Mouse (Mus musculus) neural tube, embryonic 14.5 days (tissue): ENCODE results near the gene Bloc1s1. TPM values are rescaled to one million over a fixed set of nuclear protein-coding genes. Genes with fewer than 3 reads are reported as not detected.

Experiments used
- ATAC-seq: fragments of 200-750 bp; cut with Nextera tagmentation; 2 replicates; pipeline ENCODE4 v1.8.0; 2017; ENCODE audit warnings: low read depth, mild to moderate bottlenecking, moderate TSS enrichment, moderate library complexity
- H3K27ac ChIP-seq: fragments of 300-500 bp; sonication (generic); 2 replicates; pipeline ENCODE4 v1.5.1; 2014; ENCODE audit warnings: low read depth, mild to moderate bottlenecking, control low read depth, low read length, moderate library complexity, mixed read lengths
- H3K27me3 ChIP-seq: fragments of 300-500 bp; sonication (generic); 2 replicates; pipeline ENCODE4 v1.6.1; 2014; ENCODE audit warnings: low read length; ENCODE audit not compliant: control insufficient read depth, insufficient read depth
- H3K36me3 ChIP-seq: fragments of 300-500 bp; sonication (generic); 2 replicates; pipeline ENCODE4 v1.6.1; 2014; ENCODE audit warnings: low read length, mixed read lengths; ENCODE audit not compliant: control insufficient read depth, insufficient read depth
- H3K4me1 ChIP-seq: fragments of 300-500 bp; sonication (generic); 2 replicates; pipeline ENCODE4 v1.6.1; 2014; ENCODE audit warnings: low read length; ENCODE audit not compliant: control insufficient read depth, insufficient read depth
- H3K4me2 ChIP-seq: fragments of 300-500 bp; sonication (generic); 2 replicates; pipeline ENCODE4 v1.6.1; 2014; ENCODE audit warnings: mild to moderate bottlenecking, low read depth, low read length, control low read depth
- H3K4me3 ChIP-seq: fragments of 300-500 bp; sonication (generic); 2 replicates; pipeline ENCODE4 v1.5.1; 2014; ENCODE audit warnings: low read depth, low read length, control low read depth, mixed read lengths
- H3K9ac ChIP-seq: fragments of 300-500 bp; sonication (generic); replicated peaks from 2 replicates; pipeline ENCODE4 v1.6.1; 2014; ENCODE audit warnings: low read depth, mild to moderate bottlenecking, control low read depth, low read length, mixed read lengths
- H3K9me3 ChIP-seq: fragments of 300-500 bp; sonication (generic); 2 replicates; pipeline ENCODE4 v1.6.1; 2016; ENCODE audit warnings: low read length; ENCODE audit not compliant: control insufficient read depth
- WGBS: fragments of 180-500 bp; shearing (Covaris S2); extraction: QIAGEN DNeasy Blood & Tissue Kit; methylation state at CpG from one replicate; pipeline ENCODE4 v1.1.7; 2014; 5-methylcytosine and 5-hydroxymethylcytosine counted together
- polyA plus RNA-seq: library from polyadenylated mRNA; unstranded; fragments of >200 nt; fragmentation: Nextera tagmentation; extraction: Ambion mirVana; gene quantifications from 2 replicates; pipeline ENCODE4 v1.2.1, GENCODE M21; 2014

The Bloc1s1 gene
- polyA plus RNA-seq, 1 experiment from 2014 or later = 280 TPM

DNA sequence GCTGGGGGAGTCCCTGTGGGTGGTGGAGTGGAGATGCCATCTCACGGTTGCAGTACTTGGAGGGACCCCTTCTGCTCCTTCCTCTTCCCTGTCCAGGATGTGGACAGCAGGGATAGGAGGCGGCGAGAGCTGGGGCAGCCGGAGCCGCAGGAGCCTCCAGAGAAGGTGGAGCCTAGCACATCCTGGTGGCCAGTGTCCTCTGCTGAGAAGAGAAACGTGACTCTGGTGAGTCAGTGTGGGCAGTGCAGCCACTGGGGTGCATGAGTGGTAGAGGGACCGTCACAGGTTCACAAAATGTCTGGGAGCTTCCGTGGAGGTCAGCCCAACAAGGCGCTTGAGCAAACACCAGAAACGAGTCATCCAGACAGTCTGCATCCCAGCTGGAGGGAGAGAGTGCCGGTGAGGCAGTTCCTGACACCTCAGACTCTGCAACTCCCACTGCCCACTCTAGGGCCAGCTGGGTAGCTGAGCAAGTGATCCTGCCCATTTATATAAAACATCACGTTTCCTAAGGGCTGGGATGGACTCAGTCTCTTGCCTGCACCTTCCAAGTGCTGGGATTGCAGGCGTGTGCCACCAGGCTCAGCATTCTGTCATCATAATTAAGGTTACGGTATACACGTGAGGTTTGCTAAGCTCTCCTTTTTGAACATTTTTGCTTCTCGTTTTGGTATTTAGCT is 26.5 kb upstream of the Bloc1s1 start:
- Histone ChIP-seq H3K9ac (no peak overlapping the region), H3K4me3 (no peak overlapping the region), H3K36me3 (no peaks in the 10 kb centered on the region), H3K4me1 (no peaks in the 10 kb centered on the region), H3K9me3 (no peaks in the 10 kb centered on the region), H3K4me2 (no peak overlapping the region), H3K27me3 (no peaks in the 10 kb centered on the region), H3K27ac (no peak overlapping the region)
- 71% methylated on average over 16 of the region's 16 CpGs for WGBS
- no peak for ATAC-seq

DNA sequence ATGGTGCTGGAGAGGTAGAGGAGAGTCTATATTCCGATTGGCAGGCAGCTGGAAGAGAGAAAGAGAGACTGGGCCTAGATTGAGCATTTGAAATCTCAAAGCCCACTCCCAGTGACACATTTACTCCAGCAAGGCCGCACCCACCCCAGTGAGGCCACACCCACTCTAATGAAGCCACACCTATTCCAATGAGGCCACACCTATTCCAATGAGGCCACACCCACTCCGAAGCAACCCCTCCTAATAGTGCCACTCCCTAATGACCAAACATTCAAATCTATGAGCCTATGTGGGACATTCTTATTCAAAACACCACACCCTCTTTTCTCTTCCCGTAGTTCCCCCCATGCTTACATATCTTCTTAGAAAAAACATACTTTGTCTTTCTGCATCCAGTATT is 23.7 kb upstream of the Bloc1s1 start:
- no peaks in the 10 kb centered on the region for H3K9me3 ChIP-seq
- H3K27me3 ChIP-seq = no peaks in the 10 kb centered on the region
- no peaks in the 10 kb centered on the region for H3K36me3 ChIP-seq
- H3K27ac ChIP-seq = no peak overlapping the region
- H3K4me3 ChIP-seq = no peak overlapping the region
- ATAC-seq = no peak
- 95% methylated on average over 4 of the region's 4 CpGs for WGBS
- H3K4me1 ChIP-seq = no peaks in the 10 kb centered on the region
- no peak overlapping the region for H3K9ac ChIP-seq
- no peak overlapping the region for H3K4me2 ChIP-seq

DNA sequence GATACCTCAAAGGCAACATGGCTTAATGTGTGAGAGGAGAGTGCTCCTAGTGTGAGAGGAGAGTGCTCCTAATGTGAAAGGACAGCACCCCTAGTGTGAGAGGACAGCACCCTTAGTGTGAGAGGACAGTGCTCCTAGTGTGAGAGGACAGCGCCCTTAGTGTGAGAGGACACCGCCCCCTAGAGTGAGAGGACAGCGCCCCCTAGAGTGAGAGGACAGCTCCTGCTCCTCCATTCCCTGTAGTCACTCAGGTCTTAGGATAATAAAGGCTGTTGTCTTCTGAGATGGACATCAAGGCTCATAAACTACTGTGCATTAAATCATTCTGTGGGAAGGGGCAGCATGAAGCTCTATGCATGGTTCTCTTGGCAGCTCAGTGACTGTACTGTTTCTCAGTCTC is 21.8 kb upstream of the Bloc1s1 start:
- H3K9ac ChIP-seq = no peak overlapping the region
- H3K4me2 ChIP-seq = no peak overlapping the region
- H3K9me3 ChIP-seq = no peaks in the 10 kb centered on the region
- H3K27ac ChIP-seq = no peak overlapping the region
- ATAC-seq = no peak
- no peaks in the 10 kb centered on the region for H3K4me1 ChIP-seq
- H3K4me3 ChIP-seq = no peak overlapping the region
- no peaks in the 10 kb centered on the region for H3K36me3 ChIP-seq
- H3K27me3 ChIP-seq = no peaks in the 10 kb centered on the region
- WGBS = 29% methylated on average over 3 of the region's 3 CpGs

DNA sequence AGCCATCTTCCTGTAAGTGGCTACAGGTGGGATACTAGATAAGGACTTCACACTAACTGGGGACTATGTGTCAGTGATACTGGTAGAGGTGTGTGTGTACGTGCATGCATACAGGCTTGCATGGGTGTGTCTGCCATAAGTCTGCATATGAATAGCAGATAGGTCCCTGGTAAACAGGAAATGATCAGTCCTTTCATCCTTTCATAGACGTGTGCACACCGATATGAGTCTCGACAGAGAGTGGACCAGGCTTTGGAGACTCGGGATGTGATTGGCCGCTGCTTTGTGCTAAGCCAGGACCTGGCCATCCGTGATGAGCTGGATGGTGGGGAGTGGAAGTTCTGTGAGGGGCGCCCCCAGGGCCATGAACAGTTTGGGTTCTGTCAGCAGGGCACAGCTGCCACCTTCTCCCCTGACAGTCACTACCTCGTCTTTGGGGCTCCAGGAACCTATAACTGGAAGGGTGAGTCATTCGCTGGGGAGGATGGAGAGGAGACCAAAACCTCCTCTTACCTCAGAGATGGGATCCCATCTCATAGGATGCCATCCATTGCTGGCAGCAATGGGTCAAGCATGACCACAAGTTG is 16.7 kb upstream of the Bloc1s1 start:
- H3K36me3 ChIP-seq = no peaks in the 10 kb centered on the region
- H3K4me1 ChIP-seq = no peaks in the 10 kb centered on the region
- no peak overlapping the region for H3K27ac ChIP-seq
- no peak overlapping the region for H3K4me3 ChIP-seq
- no peak overlapping the region for H3K4me2 ChIP-seq
- H3K9me3 ChIP-seq = no peaks in the 10 kb centered on the region
- 86% methylated on average over 10 of the region's 10 CpGs for WGBS
- no peak for ATAC-seq
- H3K27me3 ChIP-seq = no peaks in the 10 kb centered on the region
- no peak overlapping the region for H3K9ac ChIP-seq

DNA sequence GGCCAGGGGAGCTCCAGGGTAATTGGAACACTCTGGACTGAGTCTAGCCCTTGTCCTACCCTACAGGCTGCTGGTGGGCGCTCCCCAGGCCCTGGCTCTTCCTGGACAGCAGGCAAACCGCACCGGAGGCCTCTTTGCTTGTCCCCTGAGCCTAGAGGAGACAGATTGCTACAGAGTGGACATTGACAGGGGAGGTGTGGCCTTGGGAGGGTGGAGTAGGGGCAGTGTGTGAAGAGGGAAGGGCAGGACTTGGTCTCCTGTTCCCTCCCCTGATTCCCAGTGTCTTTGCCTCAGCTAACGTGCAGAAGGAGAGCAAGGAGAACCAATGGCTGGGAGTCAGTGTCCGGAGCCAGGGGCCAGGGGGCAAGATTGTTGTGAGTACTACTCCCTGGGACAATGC is 15.1 kb upstream of the Bloc1s1 start:
- Histone ChIP-seq H3K27me3 (peaks cover 9% of the 10 kb centered on the region; the same call in 1 of the 2 replicates), H3K4me2 (no peak overlapping the region), H3K9me3 (no peaks in the 10 kb centered on the region), H3K9ac (no peak overlapping the region), H3K4me3 (no peak overlapping the region), H3K36me3 (no peaks in the 10 kb centered on the region), H3K27ac (no peak overlapping the region), H3K4me1 (no peaks in the 10 kb centered on the region)
- ATAC-seq = no peak
- WGBS = 64% methylated on average over 5 of the region's 5 CpGs

DNA sequence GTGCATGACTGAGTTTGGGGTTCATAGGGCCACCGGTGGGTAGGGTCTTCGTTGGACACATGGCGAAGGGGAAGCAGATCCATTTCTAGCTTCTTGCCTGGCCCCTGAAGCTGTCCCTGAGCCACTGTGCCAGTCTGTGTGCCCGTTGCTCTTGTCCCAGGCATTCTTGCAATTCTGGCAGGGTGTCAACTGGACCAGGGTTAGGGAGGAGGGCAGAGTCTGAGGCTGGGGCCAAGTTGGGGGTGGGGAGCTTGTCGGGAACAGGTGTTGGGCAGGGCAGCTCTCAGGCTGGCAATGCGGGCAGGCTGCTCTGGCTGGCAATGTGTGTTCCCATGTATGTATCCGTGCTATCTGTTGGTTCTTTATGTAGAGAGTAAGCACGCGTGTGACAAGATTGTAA is 14.6 kb upstream of the Bloc1s1 start:
- ATAC-seq = no peak
- Histone ChIP-seq H3K4me3 (no peak overlapping the region), H3K27me3 (peaks cover 12% of the 10 kb centered on the region), H3K4me1 (no peaks in the 10 kb centered on the region), H3K9ac (no peak overlapping the region), H3K27ac (no peak overlapping the region), H3K36me3 (no peaks in the 10 kb centered on the region), H3K9me3 (no peaks in the 10 kb centered on the region), H3K4me2 (no peak overlapping the region)
- 78% methylated on average over 9 of the region's 9 CpGs for WGBS

DNA sequence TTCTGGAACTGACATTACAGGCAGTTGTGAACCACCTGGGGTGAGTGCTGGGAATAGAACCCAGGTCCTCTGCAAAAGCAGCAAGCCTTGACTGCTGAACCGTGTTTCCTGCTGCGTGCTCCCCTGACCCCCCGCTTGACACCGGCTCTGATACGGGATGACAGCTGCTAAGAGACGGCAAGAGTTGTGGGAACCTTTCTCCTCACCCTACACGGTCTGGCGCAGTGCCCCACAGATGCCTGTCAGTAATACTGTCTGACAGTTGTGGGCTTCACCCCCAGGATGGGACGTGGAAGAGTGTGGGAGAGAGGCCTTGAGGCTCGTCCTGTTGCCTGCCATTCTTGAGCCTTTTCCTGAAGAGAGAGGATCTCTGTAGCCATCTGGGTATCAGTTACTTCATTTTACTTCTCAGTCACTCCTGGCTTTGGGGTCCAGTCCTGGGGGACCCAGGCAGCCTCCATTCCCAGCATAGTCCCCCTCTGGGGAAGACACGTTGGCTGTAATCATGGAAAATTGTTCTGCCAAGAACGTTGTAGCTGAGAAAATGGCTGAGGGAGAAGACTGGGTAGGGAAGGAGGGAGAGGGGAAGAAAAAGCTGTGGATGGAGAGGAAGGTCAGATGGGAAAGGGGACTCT is 14.0 kb upstream of the Bloc1s1 start:
- Histone ChIP-seq H3K27ac (no peak overlapping the region), H3K4me2 (no peak overlapping the region), H3K4me3 (no peak overlapping the region), H3K9ac (no peak overlapping the region), H3K4me1 (no peaks in the 10 kb centered on the region), H3K36me3 (no peaks in the 10 kb centered on the region), H3K27me3 (peaks cover 13% of the 10 kb centered on the region), H3K9me3 (no peaks in the 10 kb centered on the region)
- ATAC-seq = no peak
- 71% methylated on average over 12 of the region's 12 CpGs for WGBS

DNA sequence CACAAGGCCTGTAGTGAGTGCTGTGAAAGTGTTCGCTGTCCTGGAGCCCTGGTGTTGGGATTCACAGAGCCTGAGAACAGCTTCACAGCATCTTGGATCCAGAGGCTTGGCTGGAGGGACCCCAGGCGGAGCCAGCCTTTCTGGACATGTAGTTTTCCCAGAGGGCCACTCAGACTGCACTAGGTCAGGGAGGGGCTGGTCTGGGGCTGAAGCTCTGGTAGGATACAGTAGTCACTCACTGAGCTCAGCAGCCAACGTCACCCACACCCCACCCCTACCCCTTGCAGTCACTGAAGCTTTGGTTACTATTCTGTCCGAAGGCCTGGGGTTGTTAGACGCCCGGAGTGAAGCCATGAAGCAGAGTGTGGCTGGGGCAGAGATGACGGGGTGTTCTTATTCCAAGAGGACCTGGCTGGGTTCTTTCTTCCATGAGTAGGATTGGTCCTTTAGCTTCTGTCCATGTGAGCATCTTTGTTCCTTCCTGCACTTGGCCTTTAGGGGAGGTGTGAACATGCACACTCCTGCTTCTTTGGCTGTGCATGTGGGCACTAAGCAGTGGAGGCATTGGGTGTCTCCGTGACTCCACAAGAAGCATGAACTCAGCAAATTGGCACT is 12.1 kb upstream of the Bloc1s1 start:
- no peaks in the 10 kb centered on the region for H3K4me1 ChIP-seq
- H3K27me3 ChIP-seq = peaks cover 20% of the 10 kb centered on the region
- WGBS = 75% methylated on average over 8 of the region's 8 CpGs
- ATAC-seq = no peak
- H3K27ac ChIP-seq = no peak overlapping the region
- no peak overlapping the region for H3K9ac ChIP-seq
- no peaks in the 10 kb centered on the region for H3K9me3 ChIP-seq
- H3K36me3 ChIP-seq = no peaks in the 10 kb centered on the region
- H3K4me2 ChIP-seq = no peak overlapping the region; the same call in 1 of the 2 replicates
- H3K4me3 ChIP-seq = no peak overlapping the region
